Mouse (Mus musculus) lung, adult 10 weeks (tissue): Measurements from ENCODE around the gene Gm17332. TPM values are rescaled to one million over a fixed set of nuclear protein-coding genes. Genes with fewer than 3 reads are reported as not detected.

Experiments
- polyA plus RNA-seq: library from polyadenylated mRNA; stranded (reverse); fragments of 350-450 nt; fragmentation: Illumina TruSeq; extraction: RNeasy Lipid Tissue Mini Kit (QIAGEN cat#74804); gene quantifications from one replicate; pipeline ENCODE4 v1.2.3, GENCODE M21; 2014; ENCODE audit warnings: low read depth, low replicate concordance; ENCODE audit not compliant: insufficient read depth

The Gm17332 gene
- polyA plus RNA-seq = not detected

GRCm38 (mm10) chr11:31182362-31182761 lies at the start of gene Gm17332:
TSS of gene Gm17332 (minus strand) at chr11:31182462.

Other genes starting within 250 kb of the Gm17332 start
- 27.1 TPM for gene Erlec1, start 228.1 kb downstream of the Gm17332 start, polyA plus RNA-seq
- 6.5 TPM for gene Chac2, start 196.1 kb downstream of the Gm17332 start, polyA plus RNA-seq
- 0.87 TPM for gene Stc2, start 187.6 kb upstream of the Gm17332 start, polyA plus RNA-seq